ENCODE assay signal across 19 mouse cellular contexts in genomic region chr3:9424637-9425036, GRCm38 (mm10).
"Had no signal": no experiment of that assay in that cellular context is flagged by ENCODE, and none has a peak within 500 bp of the region (broad histone marks: within the 10 kb centered on the region; RNA-seq: fewer than 3 reads in every experiment).

No protein-coding gene starts in this region.

- H3K9me3 ChIP-seq: limb, embryonic 10.5 days; limb, embryonic 13.5 days; liver, embryonic 12.5 days; liver, embryonic 15.5 days; lung, embryonic 15.5 days; megakaryocyte, embryonic 14.5 days; midbrain, embryonic 10.5 days; midbrain, embryonic 15.5 days; neural tube, embryonic 13.5 days; stomach, embryonic 15.5 days had no signal

- DNase-seq: kidney, adult 2 months; kidney, postnatal 25 days; layer of hippocampus, adult 9-11 months; liver; lung, adult 18-20 months; lung, postnatal 14 days; thymus, postnatal 25 days had no signal

- H3K27ac ChIP-seq: kidney, postnatal 0 days; layer of hippocampus, adult 2 months; limb, embryonic 10.5 days; limb, embryonic 13.5 days; liver, embryonic 12.5 days; liver, embryonic 15.5 days; lung, embryonic 15.5 days; midbrain, embryonic 10.5 days; midbrain, embryonic 15.5 days; neural tube, embryonic 13.5 days; stomach, embryonic 15.5 days had no signal

- H3K4me1 ChIP-seq: limb, embryonic 10.5 days; limb, embryonic 13.5 days; liver, embryonic 12.5 days; liver, embryonic 15.5 days; lung, embryonic 15.5 days; midbrain, embryonic 15.5 days; neural tube, embryonic 13.5 days; stomach, embryonic 15.5 days had no signal

- ATAC-seq: liver, embryonic 12.5 days; midbrain, embryonic 15.5 days had no signal

- H3K9ac ChIP-seq: limb, embryonic 13.5 days; liver, embryonic 12.5 days; liver, embryonic 15.5 days; lung, embryonic 15.5 days; midbrain, embryonic 15.5 days; neural tube, embryonic 13.5 days; stomach, embryonic 15.5 days had no signal

- H3K4me2 ChIP-seq: limb, embryonic 13.5 days; liver, embryonic 12.5 days; liver, embryonic 15.5 days; lung, embryonic 15.5 days; midbrain, embryonic 15.5 days; neural tube, embryonic 13.5 days; stomach, embryonic 15.5 days had no signal

- H3K27me3 ChIP-seq: limb, embryonic 13.5 days; liver, embryonic 12.5 days; liver, embryonic 15.5 days; lung, embryonic 15.5 days; midbrain, embryonic 15.5 days; neural tube, embryonic 13.5 days; stomach, embryonic 15.5 days had no signal

- H3K36me3 ChIP-seq: limb, embryonic 10.5 days; liver, embryonic 12.5 days; liver, embryonic 15.5 days; lung, embryonic 15.5 days; midbrain, embryonic 10.5 days; midbrain, embryonic 15.5 days; neural tube, embryonic 13.5 days; stomach, embryonic 15.5 days had no signal

- H3K4me3 ChIP-seq: layer of hippocampus, adult 2 months; limb, embryonic 10.5 days; limb, embryonic 13.5 days; liver, embryonic 12.5 days; liver, embryonic 15.5 days; lung, embryonic 15.5 days; megakaryocyte, embryonic 14.5 days; midbrain, embryonic 10.5 days; midbrain, embryonic 15.5 days; neural tube, embryonic 13.5 days; stomach, embryonic 15.5 days had no signal
